Mouse (Mus musculus): Measurements from ENCODE around the gene Naa20.

The Naa20 gene

GRCm38 (mm10) chr2:145950239-145950638 lies 48.3 kb downstream of the Naa20 start:
- no peak for DNase-seq (ENCODE audit: low spot score in 2 of 2)

- DNase-seq (ENCODE audit: low spot score in 2 of 2), result no peak
Observed at GRCm38 (mm10) chr2:145952726-145953125, 50.8 kb downstream of the Naa20 start.

- no peak for DNase-seq (ENCODE audit: low spot score in 2 of 2)
Observed at GRCm38 (mm10) chr2:145955844-145956243, 53.9 kb downstream of the Naa20 start.

GRCm38 (mm10) chr2:145956318-145956717 lies 54.4 kb downstream of the Naa20 start:
- no peak for DNase-seq (ENCODE audit: low spot score in 2 of 2)

- no peak for DNase-seq (ENCODE audit: low spot score in 2 of 2)
Observed at GRCm38 (mm10) chr2:145957450-145957849, 55.6 kb downstream of the Naa20 start.

GRCm38 (mm10) chr2:145958097-145958496 lies 56.2 kb downstream of the Naa20 start:
- no peak for DNase-seq (ENCODE audit: low spot score in 2 of 2)

GRCm38 (mm10) chr2:145958551-145958950 lies 56.7 kb downstream of the Naa20 start:
- no peak for DNase-seq (ENCODE audit: low spot score in 2 of 2)

- no peak for DNase-seq (ENCODE audit: low spot score in 2 of 2)
Observed at GRCm38 (mm10) chr2:145961861-145962260, 60.0 kb downstream of the Naa20 start.
